Comparison of ENCODE assay signal across 13 mouse cellular contexts in the genomic region with DNA sequence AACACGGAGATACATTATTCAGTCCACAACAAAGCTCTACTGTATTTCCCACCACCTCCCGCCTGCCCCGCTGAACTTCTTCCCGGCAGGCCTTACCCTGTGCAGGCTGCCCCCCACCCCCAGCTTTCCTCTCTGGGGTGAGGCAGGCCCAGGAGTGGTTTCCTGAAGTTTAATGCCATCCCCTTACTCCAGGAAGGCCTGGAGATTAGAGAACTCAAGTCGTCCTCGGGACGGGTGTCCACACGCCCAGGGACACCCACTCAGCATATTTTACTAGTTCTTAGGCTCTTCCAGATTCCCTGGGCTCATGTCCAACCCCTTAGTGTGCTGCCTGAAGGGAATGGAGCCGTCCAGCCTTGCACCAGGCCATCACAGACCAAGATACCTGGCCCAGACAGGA. TPM values are rescaled to one million over a fixed set of nuclear protein-coding genes. Genes with fewer than 3 reads are reported as not detected.
A peak's percentile ranks its signal among the peaks of the same experiment; 100 is the strongest.
DNase-seq lines count a peak whose midpoint lies in the region; ATAC-seq and TF ChIP-seq lines count a peak whose summit lies in the region.
"Had no signal": no experiment of that assay in that cellular context is flagged by ENCODE, and none has a peak within 500 bp of the region (broad histone marks: within the 10 kb centered on the region; RNA-seq: fewer than 3 reads in every experiment).

No protein-coding gene starts in this region.

- H3K9ac ChIP-seq in liver, embryonic 13.5 days = no peak overlapping the region
- H3K9ac ChIP-seq in liver, embryonic 12.5 days = no peak overlapping the region
- H3K9ac ChIP-seq in limb, embryonic 14.5 days (ENCODE audit: low read depth, low read length, severe bottlenecking) = no peak overlapping the region

- H3K27me3 ChIP-seq in liver, embryonic 13.5 days = peaks cover 5% of the 10 kb centered on the region; the same call in 1 of the 2 replicates
- peaks cover 29% of the 10 kb centered on the region for H3K27me3 ChIP-seq in liver, embryonic 12.5 days (replicated peaks)
- no peaks in the 10 kb centered on the region for H3K27me3 ChIP-seq in limb, embryonic 14.5 days (ENCODE audit: control insufficient read depth, insufficient read depth, low read length)

- H3K36me3 ChIP-seq in liver, embryonic 13.5 days = no peaks in the 10 kb centered on the region
- no peaks in the 10 kb centered on the region for H3K36me3 ChIP-seq in liver, embryonic 12.5 days
- no peaks in the 10 kb centered on the region for H3K36me3 ChIP-seq in limb, embryonic 14.5 days (ENCODE audit: control insufficient read depth, insufficient read depth, low read length)

- H3K27ac ChIP-seq in liver, embryonic 13.5 days = no peak overlapping the region
- H3K27ac ChIP-seq in liver, embryonic 12.5 days = no peak overlapping the region
- H3K27ac ChIP-seq in limb, embryonic 14.5 days (replicated peaks; ENCODE audit: low read depth, low read length) = peak overlapping the region; percentile 58; the same call in 1 of the 2 replicates

- no peaks in the 10 kb centered on the region for H3K9me3 ChIP-seq in liver, embryonic 13.5 days (replicated peaks)
- H3K9me3 ChIP-seq in liver, embryonic 12.5 days (replicated peaks) = no peaks in the 10 kb centered on the region
- no peaks in the 10 kb centered on the region for H3K9me3 ChIP-seq in limb, embryonic 14.5 days (ENCODE audit: control insufficient read depth, low read length)

- peak; percentile 26; the same call in 1 of the 2 replicates for ATAC-seq in liver, embryonic 13.5 days (ENCODE audit: low read depth)
- ATAC-seq in liver, embryonic 12.5 days = no peak
- no peak for ATAC-seq in limb, embryonic 14.5 days (ENCODE audit: low FRiP score, low read depth)

- TF ChIP-seq POLR2A in brain, embryonic 14.5 days (IDR thresholded peaks at IDR 0.05; ENCODE audit: borderline replicate concordance, extremely low read depth, insufficient read depth, insufficient read length, poor library complexity, severe bottlenecking) = no peak
- no peak for TF ChIP-seq POLR2A in limb, embryonic 14.5 days (IDR thresholded peaks at IDR 0.05; ENCODE audit: borderline replicate concordance, extremely low read depth, insufficient read depth, insufficient read length)

- no peak overlapping the region for H3K4me2 ChIP-seq in liver, embryonic 13.5 days
- no peak overlapping the region for H3K4me2 ChIP-seq in liver, embryonic 12.5 days
- no peak overlapping the region for H3K4me2 ChIP-seq in limb, embryonic 14.5 days (replicated peaks; ENCODE audit: low read depth, low read length, severe bottlenecking)

- TF ChIP-seq CTCF in brain, embryonic 14.5 days (IDR thresholded peaks at IDR 0.05; ENCODE audit: borderline replicate concordance, extremely low read depth, insufficient read depth, insufficient read length) = no peak

- H3K4me3 ChIP-seq in liver, embryonic 13.5 days (replicated peaks) = no peak overlapping the region
- H3K4me3 ChIP-seq in liver, embryonic 12.5 days = no peak overlapping the region
- H3K4me3 ChIP-seq in limb, embryonic 14.5 days (replicated peaks; ENCODE audit: low read length) = no peak overlapping the region

- no peaks in the 10 kb centered on the region for H3K4me1 ChIP-seq in liver, embryonic 13.5 days (replicated peaks)
- H3K4me1 ChIP-seq in liver, embryonic 12.5 days = no peaks in the 10 kb centered on the region
- peaks cover 19% of the 10 kb centered on the region for H3K4me1 ChIP-seq in limb, embryonic 14.5 days (ENCODE audit: control insufficient read depth, insufficient read depth, low read length)

- WGBS in liver, embryonic 13.5 days (ENCODE audit: insufficient replicate concordance) = 51% methylated on average over 9 of the region's 9 CpGs
- WGBS in liver, embryonic 12.5 days (ENCODE audit: insufficient replicate concordance) = 44% methylated on average over 9 of the region's 9 CpGs
- 36% methylated on average over 9 of the region's 9 CpGs for WGBS in limb, embryonic 14.5 days

- DNase-seq in heart, adult 11 months = peak; percentile 81
- DNase-seq in heart, adult 18-20 months = no peak
- DNase-seq in liver, embryonic 13.5 days = no peak
- DNase-seq in brain, embryonic 14.5 days (ENCODE audit: low read depth) = peak; percentile 48
- DNase-seq in limb, embryonic 14.5 days (ENCODE audit: low spot score) = no peak
- no peak for DNase-seq in gastrocnemius, adult 8-10 months (ENCODE audit: low spot score in 2 of 2)
- DNase-seq: cerebellum, adult 9-11 months; kidney, postnatal 10 days had no signal

RNA-seq across cellular contexts. Expression of gene Eva1c, which starts 39.1 kb away (rescaled TPM):
- total RNA-seq in heart, adult 18-20 months (2021) = 1 to 10 TPM; 1.7 to 3.1 TPM
- polyA plus RNA-seq in liver, embryonic 13.5 days (2015; fragmentation: Nextera tagmentation; extraction: Ambion mirVana) = 0.25 and 0.31 TPM in 2 replicates
- polyA plus RNA-seq in liver, embryonic 12.5 days (2016; fragmentation: Nextera tagmentation; extraction: Ambion mirVana) = 0.11 and 0.30 TPM in 2 replicates
- 2.2 and 3.7 TPM in 2 replicates for polyA plus RNA-seq in brain, embryonic 14.5 days (2012; rRNA removed)
- 1.4 and 1.8 TPM in 2 replicates for polyA plus RNA-seq in limb, embryonic 14.5 days (2012; rRNA removed)
- 1.5 and 2.6 TPM in 2 replicates for polyA plus RNA-seq in limb, embryonic 14.5 days (2014; fragmentation: Nextera tagmentation; extraction: Ambion mirVana)
- total RNA-seq in gastrocnemius, adult 8-10 months (2022) = under 1 TPM in 3 of 4 experiments, not detected in 1; 0.34 to 0.56 (median 0.38) TPM
- total RNA-seq: granulocyte monocyte progenitor cell, adult 5-6 weeks; megakaryocyte, adult 5-6 weeks; MEL; monocyte, adult 5-6 weeks had no signal

RNA-seq across cellular contexts. Expression of gene Urb1, which starts 55.4 kb away (rescaled TPM):
- 1 to 10 TPM; 5.5 to 7.3 TPM for total RNA-seq in heart, adult 18-20 months (2021)
- 4.7 and 7.5 TPM in 2 replicates for polyA plus RNA-seq in liver, embryonic 13.5 days (2015; fragmentation: Nextera tagmentation; extraction: Ambion mirVana)
- polyA plus RNA-seq in liver, embryonic 12.5 days (2016; fragmentation: Nextera tagmentation; extraction: Ambion mirVana) = 9.7 and 10.3 TPM in 2 replicates
- polyA plus RNA-seq in brain, embryonic 14.5 days (2012; rRNA removed) = 8.0 and 9.6 TPM in 2 replicates
- polyA plus RNA-seq in limb, embryonic 14.5 days (2012; rRNA removed) = 8.6 and 9.8 TPM in 2 replicates
- polyA plus RNA-seq in limb, embryonic 14.5 days (2014; fragmentation: Nextera tagmentation; extraction: Ambion mirVana) = 10.6 and 11.4 TPM in 2 replicates
- total RNA-seq in gastrocnemius, adult 8-10 months (2022) = 1 to 10 TPM; 4.2 to 4.7 (median 4.3) TPM

Comparison
In these comparisons a context has a peak if more than half of its experiments do, and no peak if none do; other contexts are left out.
1. DNase-seq: peak in heart, adult 11 months (single experiment) and brain, embryonic 14.5 days (single experiment); none in heart, adult 18-20 months (0 of 2), liver, embryonic 13.5 days (single experiment), limb, embryonic 14.5 days (single experiment) and gastrocnemius, adult 8-10 months (0 of 2).